Mouse (Mus musculus) neutrophil, adult 83 days (primary cell): Measurements from ENCODE around the gene Tmem165. TPM values are rescaled to one million over a fixed set of nuclear protein-coding genes. Genes with fewer than 3 reads are reported as not detected.

ENCODE experiments used
- total RNA-seq, 2 experiments: library from RNA; stranded (reverse); gene quantifications; one replicate each; pipeline ENCODE4 v1.2.4; 2023

Tmem165 gene
- total RNA-seq: 10 to 100 TPM; 73.8 to 77.0 TPM

GRCm38 (mm10) chr5:76183750-76184261, at the start of gene Tmem165:
Gene Tmem165 (plus strand): TSS chr5:76183880.

GRCm38 (mm10) chr5:76139808-76140729, 43.6 kb upstream of the Tmem165 start, which contains the start of gene Srd5a3:
Gene Srd5a3 (plus strand): TSS chr5:76140271.

Other genes starting within 250 kb of the Tmem165 start
- gene Kdr, start 205.4 kb upstream of the Tmem165 start, total RNA-seq: under 1 TPM; 0.22 to 0.44 TPM
- 10 to 100 TPM; 48.3 to 58.2 TPM for gene Srd5a3, start 43.6 kb upstream of the Tmem165 start, total RNA-seq
- 10 to 100 TPM in 1 of 2 experiments, 1 to 10 TPM in 1; 7.6 to 10.3 TPM for gene Clock, start 120.9 kb downstream of the Tmem165 start, total RNA-seq
- not detected for gene Pdcl2, start 147.3 kb downstream of the Tmem165 start, total RNA-seq
- gene Nmu, start 179.9 kb downstream of the Tmem165 start, total RNA-seq: not detected